Mouse (Mus musculus): ENCODE data around the gene Slc6a20b.

The Slc6a20b gene

GRCm38 (mm10) chr9:123589240-123589910, 43.0 kb downstream of the Slc6a20b start:
- no peak for DNase-seq (ENCODE audit: low spot score)

GRCm38 (mm10) chr9:123577360-123578192, 54.8 kb downstream of the Slc6a20b start:
- no peak for DNase-seq (ENCODE audit: low spot score)

GRCm38 (mm10) chr9:123554599-123554998, 77.8 kb downstream of the Slc6a20b start:
- no peak for DNase-seq (ENCODE audit: low spot score)
